Mouse (Mus musculus): ENCODE results near the gene Gtdc1.

Gene Gtdc1

GRCm38 (mm10) chr2:44535136-44535675, 392.3 kb downstream of the Gtdc1 start:
- in situ Hi-C loops (cut with MboI, MseI): no loop called here

GRCm38 (mm10) chr2:44526110-44527032, 401.1 kb downstream of the Gtdc1 start:
- in situ Hi-C loops (cut with MboI, MseI): no loop called here

- in situ Hi-C loops (cut with MboI, MseI): no loop called here
Measured at GRCm38 (mm10) chr2:44525187-44525919, 402.1 kb downstream of the Gtdc1 start.

GRCm38 (mm10) chr2:44519236-44519635, 408.2 kb downstream of the Gtdc1 start:
- in situ Hi-C loops (cut with MboI, MseI): no loop called here

GRCm38 (mm10) chr2:44518085-44518484, 409.4 kb downstream of the Gtdc1 start:
- in situ Hi-C loops (cut with MboI, MseI): no loop called here
